Mouse (Mus musculus) granulocyte monocyte progenitor cell, adult 5-6 weeks (primary cell): ENCODE data around the gene Lrrc3b. TPM values are rescaled to one million over a fixed set of nuclear protein-coding genes. Genes with fewer than 3 reads are reported as not detected.
A peak's percentile ranks its signal among the peaks of the same experiment; 100 is the strongest.

Experiments
- ATAC-seq: replicated peaks from 2 replicates; pipeline ENCODE4 v1.8.0; 2016; ENCODE audit warnings: mild to moderate bottlenecking, moderate TSS enrichment, inconsistent platforms; ENCODE audit not compliant: poor library complexity, severe bottlenecking
- total RNA-seq, 2 experiments: library from RNA; stranded (forward) in 1 of 2; stranded (reverse) in 1 of 2; fragments of 200-712, 200-1000 nt in 1 of 2; fragments of >200 nt in 1 of 2; fragmentation: Nextera tagmentation in 1 of 2; gene quantifications; 2 replicates each; pipeline ENCODE4 v1.2.3; 2014 to 2017

Gene Lrrc3b
- not detected in 2 replicates for total RNA-seq (2014; fragmentation: Nextera tagmentation)
- total RNA-seq (2017): not detected in 2 replicates

DNA sequence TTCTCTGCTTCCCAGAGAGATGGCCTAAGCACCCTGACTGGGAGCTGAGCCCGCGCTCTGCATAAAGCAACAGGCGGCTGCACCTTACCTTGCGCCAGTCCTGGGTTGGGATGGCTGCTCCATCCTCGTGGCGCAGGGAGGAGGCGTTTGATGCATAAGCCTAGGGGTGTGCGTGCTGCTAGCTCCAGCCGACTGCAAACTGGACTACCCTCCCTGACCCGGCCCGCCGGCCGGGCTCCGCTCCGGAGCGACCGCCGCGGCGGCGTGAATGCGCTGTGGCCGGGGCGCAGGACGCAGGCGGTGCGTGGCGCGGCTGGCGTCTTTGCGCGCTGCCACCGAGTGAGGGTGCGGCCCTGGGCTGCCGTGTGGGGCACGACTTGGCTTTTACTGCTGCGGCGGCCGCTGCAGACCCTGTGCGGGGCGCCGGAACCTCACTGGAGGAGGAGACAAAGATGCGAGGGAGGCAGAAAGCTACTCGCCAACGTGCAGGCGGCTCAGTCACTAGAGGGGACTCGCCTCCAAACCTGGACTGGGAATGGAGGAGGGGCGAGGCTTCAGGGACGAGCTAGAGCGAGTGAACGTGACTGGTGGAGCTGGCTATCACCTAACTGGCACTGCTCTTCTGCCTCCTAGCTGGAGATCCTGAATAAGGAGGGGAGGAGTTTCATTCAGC lies at the start of gene Lrrc3b:
Gene Lrrc3b, minus strand, starts transcription at position 503 of the 673 bp plus-strand sequence.
- ATAC-seq: peak; percentile 35; the same call in 1 of the 2 replicates

DNA sequence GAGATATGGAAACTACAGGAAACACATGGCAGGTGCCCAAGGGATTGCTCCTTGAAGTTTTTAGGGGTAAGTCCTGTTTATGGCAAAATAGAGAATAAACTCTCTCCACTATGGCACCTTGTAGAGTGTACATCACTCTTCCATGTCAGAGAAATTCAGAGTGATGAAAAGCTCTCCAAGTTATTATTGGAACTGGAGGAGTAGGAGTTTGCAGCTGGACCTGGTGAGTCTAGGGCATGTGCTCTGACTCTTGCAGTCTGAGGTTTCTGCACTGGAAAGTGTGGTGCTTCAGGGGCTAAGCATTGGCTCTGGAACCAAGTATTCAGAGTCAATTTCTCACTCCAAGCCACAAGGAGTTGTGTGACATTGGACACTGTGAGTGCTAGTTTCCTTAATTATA lies 38.9 kb upstream of the Lrrc3b start:
- no peak for ATAC-seq

DNA sequence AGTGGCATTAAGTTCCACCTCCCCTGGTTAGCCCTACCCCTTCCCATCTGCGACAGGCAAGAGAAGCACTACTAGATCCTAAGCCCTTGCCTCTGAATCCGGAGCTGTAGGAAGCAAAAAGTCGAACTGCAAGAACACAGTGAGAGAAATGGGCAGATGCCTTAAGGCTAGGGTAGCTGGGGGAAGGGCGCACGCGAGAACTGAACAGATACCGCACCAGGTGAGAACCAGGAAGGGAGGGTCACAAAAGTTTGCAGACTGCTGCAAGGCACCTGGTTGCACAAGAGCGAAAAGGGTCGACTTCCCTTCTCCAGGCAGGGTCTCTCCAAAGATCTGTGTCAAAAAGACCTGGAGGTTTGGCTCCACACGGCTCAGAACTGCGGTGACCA lies 697 bp downstream of the Lrrc3b start:
- no peak for ATAC-seq

DNA sequence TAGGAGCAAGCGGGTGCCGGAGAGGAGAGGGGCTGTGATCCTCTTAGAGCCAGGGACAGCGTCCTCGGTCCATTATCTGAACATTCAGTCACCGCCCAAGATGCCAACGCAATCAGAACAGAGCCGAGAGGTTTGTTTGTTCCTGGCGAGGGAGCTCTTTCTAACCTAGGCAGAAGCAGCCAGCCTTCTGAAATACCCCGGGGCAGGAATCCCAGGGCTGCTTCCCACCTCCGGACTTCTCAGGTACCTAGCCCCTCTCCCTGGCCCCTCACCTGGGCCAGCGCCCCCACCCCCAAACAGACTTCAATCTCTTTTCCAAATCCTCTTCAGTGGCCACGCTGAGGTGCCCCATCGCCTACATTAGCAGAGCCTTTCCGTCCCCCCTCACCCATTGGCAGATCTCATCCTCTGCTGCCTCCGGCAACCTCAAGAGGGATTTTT lies 1.3 kb downstream of the Lrrc3b start:
- ATAC-seq: no peak

DNA sequence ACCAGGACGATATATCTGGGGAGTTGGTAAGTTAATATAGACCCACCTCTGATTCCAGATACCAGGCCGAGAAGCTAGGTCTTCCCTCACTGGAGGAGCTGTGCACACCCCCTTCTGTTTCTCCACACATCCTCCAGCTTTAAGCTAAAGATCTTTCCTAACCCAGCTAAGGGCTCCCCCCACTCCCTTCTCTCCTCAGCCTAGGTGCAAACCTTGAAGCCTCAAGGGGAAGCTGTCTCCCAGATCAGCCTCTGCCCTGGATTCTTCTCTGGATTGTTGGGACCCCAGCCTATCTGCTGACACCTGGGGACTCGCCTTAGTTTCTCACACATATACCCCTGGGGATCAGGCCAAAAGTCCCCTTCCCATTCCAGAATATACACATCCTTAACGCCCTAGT lies 1.7 kb downstream of the Lrrc3b start:
- no peak for ATAC-seq

DNA sequence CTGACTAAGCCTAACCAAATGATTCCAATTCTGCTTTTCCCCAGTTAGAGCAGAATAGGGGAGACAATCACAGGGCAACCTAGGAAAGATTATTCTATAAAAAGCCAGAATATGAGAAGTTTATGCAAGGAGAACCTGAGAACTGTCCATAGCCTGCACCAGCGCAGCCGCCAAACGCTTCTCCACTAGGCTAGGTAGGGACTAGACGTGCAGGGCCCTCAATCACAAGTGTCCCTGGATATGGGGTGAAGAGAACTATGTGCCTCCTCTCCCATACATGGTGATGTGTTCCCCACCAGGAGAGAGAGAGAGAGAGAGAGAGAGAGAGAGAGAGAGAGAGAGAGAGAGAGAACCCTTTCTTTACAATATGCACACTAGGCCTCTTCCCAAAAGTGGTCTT lies 2.2 kb downstream of the Lrrc3b start:
- ATAC-seq: no peak

DNA sequence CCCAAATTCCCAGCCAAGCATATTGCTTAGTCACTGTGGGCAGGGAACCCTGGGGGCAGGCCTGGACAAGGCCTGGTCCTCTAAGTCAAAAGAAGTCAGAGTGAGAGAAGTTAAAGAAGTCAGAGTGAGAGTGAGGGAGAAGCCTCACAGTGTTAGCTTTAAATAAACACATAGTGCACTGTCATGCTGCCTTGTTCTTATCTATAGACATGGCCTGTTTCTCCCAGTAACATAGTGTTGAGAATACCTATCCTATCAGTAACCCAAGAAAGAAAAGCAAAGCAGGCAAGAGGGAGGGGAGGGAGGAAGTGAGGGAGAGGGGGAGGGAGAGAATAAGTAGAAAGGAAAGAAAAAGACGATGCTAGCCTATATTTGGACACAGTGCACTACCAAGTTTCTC lies 6.4 kb downstream of the Lrrc3b start:
- ATAC-seq: no peak

DNA sequence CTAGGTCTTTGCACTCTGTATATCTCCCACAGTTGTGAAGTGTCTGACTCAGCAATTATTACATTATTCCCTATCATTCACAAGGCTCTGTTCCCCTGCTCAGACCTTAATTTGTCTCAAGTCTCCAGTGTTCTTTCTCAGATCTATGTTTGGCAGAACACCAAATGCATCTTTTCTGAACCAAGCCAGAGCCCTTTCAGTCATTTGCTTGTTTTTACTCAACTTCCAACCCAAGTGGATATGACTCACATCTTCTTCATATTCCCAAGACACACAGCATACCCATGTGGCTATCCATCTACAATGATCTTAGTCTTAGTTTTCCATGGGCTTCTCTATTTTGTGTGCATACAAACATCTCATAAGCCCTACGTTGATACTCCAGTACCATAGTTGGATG lies 17.2 kb downstream of the Lrrc3b start:
- no peak for ATAC-seq

DNA sequence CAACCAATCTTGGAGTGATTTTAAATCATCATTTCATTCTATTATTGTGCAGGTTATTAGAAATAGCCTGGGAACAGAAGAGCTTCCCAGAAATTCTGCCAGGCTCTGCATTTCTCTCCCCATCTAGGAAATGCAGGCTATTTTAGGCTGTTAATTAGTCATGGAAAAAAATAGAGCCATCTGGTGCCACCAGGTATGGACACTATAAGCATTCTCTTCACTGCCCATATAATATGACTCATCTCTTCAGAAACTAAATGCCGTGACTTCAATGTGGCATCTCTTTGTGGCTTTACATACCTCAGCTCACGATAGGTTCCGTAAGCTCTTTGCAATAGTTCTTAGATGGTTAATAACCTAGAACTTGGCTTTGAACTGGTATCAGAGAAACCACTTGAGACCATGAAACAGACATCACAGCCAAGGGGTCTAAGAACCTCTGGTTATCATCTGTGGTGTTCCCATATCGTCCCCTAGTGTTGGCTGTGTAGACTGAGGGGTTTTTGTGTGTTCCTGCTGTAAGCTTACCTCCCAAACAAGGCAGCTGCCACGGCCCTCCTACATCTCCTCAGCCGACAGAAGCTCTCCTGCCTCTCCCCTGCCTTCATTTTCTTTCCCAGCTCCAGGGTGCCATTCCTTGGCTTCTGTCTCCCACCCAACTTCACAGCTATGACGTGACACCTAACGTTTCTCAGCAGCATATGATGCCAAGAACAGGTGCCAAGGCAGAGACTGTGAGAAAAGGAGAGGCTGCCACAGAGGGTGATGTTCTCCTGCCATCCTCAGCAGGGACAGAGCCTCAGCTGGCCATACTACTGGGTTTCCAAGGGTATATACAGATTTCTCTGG lies 27.9 kb downstream of the Lrrc3b start:
- ATAC-seq: no peak

DNA sequence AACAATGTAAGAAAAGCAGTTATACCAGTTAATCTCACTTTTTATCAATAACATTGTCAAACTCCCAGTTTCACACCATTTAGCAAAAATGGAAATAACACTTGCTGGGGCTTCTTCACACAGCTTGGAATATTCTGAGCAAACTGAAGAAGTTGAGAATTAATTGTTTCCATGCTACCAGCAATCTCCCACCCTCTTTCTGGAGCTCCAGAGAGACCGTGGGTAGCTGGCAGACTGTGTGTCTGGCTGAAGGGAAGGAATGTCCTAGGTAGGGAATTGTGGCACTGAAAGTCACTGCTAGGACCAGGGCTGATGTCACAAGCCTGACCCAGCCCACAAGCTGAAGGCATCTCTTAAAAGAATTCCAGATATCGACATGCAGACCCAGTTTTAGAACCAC lies 53.3 kb downstream of the Lrrc3b start:
- ATAC-seq: no peak

DNA sequence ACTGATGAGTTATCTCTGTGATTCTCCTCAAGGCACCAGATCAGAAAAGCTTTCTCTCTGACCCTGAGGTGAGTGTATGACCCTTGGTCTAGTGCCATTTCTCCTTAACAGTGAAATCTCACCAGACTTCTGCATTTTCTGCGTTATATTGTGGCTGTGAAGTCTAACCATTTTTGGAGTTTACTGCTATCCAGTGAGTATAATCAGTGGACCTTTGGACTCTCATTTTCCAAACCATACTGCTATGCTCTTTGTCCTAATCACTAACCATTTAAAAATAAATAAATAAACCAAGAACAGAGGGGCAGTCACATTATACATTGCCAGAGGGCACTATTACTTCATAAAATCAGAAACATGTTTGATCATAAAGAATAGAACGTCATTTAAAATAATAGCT lies 53.8 kb downstream of the Lrrc3b start:
- ATAC-seq: no peak

DNA sequence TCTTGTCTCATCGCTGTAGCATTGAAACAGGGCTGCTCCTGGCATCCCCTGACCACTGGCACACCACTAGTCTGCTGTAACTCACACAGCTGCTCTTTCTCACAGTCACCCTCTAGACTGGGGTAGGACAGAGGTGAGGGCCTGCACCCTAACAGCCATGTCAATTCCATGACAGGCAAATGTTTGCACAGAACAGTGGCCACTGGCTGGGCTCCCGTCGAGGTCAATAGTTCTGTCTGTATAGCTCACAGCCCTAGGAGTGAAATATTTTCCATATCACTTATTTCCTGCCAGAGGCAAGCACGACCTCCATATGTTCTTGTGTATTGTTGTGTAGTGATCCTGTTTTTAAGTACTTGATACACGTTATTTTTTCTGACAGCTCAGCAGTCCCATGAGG lies 54.3 kb downstream of the Lrrc3b start:
- no peak for ATAC-seq

DNA sequence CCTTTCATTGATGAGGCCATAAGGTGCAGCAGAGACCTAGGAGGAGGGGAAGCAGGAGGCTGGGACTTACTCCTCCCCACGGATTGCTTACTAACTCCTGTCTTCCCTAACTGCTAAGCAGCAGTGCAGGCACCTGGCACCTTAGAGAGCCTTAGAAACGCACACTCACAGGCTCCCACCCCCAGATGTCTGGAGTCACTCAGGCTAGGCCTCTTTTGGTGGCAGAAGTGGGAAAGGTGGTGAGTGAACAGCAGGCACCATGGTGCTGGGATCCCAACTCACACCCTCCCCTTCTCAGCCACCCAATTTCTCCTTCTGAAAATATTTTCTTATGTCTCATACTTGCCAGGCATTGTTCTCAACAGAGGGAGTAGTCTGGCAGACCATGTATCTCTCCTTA lies 55.7 kb downstream of the Lrrc3b start:
- ATAC-seq: no peak

DNA sequence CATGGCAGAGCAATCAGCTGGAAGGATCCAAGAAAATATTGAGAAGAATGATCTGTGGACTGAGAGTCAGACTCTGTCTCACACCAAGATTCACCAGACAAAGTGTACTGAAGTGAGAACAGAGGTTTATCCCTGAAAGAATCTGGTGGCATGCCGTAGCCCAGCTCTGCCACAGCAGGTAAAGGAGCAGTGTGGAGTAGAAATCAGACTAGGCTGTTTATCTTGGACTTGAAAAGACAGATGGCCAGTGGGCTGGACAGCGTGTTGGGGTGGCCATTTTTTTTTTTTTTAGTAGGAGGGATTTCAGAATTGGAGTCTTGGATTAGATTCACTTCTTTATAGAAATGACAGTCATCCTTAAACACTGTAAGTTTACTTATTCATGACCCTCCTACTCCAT lies 61.4 kb downstream of the Lrrc3b start:
- ATAC-seq: no peak

DNA sequence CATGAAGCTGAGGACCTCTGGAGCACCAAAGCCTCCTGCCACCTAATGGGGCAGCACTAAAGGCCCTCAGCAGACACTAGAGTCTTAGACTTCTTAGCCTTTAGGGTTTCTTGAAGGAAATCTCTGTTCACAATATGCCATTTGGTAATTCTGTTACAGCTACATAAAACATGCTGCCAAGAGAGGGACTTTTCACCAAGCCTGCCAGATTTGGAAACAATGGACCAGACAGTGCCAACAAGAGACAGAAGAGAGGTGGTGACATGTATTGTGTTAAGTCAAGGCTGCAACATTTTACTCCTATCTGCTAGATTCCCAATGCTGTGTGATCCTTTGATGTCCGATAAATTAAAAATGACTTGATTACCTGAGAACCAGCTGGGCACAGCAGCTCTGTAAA lies 62.0 kb downstream of the Lrrc3b start:
- ATAC-seq: no peak

DNA sequence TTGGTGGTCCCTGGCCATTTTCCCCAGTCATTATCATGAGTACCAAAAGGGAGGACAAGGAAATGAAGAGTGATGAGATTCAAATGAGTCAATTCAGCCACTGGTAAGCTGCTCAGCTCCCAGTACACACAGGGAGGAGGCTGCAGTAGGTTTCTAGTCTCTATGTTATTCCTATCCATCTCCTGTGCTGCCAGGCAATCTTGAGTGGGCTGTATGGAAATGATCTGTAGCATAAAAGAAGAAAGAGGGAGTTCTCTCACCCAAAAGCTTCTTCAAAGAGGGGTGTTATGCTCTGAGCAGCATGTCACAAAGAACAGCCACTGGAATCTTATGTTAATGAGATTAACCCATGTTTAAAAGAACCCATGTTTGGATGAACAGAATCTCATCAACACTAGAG lies 64.5 kb downstream of the Lrrc3b start:
- no peak for ATAC-seq

DNA sequence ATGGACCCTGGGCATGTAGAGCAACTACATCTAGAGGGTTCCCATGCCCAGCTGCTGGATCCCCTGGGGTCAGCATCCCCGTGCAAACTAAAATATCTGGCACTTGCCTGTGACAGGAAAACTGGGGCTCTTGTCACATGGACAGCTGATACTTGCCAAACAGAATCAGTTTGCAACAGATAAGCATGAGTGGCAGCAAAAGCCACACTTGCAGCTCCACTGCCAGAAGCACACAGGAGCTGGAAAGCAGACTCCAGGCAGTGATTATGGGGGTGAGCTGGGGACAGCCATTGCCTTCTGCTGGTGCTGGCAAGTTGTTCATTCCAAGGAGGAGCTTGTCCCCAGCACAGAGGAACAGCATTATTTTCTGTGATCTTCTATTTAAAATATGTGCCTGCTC lies 65.8 kb downstream of the Lrrc3b start:
- ATAC-seq: no peak

DNA sequence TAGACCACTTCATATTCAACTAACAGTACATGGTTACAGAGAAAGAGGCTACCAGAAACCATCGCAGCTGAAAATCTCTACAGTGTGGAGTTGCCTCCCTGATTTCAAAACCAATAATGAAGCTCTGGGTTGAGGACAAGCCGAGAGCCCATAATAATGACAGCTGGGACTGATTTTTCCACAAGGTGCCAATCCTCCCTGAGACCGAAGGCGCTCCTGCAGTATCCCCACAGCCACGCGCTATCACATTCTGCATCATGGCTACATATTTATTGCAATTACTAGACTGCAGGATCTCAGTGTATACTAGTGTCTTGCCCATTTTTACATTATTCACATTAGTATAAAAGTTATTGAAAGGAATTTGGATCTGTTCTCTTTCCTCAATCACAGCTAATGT lies 73.7 kb downstream of the Lrrc3b start:
- no peak for ATAC-seq

DNA sequence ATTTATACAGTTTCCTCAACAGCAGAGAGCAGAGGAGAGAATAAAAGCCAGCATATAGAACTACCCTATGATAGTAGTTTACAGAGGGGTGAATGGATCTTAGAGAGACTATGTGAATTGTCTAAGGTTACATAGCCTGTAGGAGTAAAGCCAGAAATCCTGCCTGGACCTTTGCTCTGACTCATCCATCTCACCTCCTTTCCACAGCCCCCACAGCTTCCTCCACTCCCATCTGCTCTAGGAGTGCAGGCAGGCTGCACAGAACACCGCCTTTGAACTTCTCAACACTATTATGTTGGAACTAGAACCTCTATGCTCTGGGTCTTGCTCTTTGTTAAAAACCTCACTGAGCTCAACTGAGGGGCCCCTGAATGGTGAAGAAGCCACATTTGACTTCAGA lies 78.9 kb downstream of the Lrrc3b start:
- ATAC-seq: no peak

DNA sequence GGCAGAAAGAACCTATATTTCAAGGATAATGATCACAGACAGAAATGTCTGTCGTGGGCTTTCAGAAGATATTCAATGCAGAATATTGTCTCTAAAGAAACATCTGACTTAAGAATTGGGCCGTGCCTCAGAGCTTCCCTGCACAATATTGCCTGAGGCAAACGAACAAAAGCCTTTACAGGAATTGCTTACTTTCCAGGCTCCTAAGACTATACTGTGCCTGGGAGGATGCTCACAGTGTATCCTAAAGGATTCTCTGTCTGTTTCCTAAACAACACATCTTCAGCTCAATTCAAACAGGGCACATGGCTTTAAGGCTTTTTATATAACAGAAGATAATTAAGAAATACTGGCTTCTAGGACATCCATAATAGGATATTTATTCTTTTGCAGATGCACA lies 79.7 kb downstream of the Lrrc3b start:
- no peak for ATAC-seq

DNA sequence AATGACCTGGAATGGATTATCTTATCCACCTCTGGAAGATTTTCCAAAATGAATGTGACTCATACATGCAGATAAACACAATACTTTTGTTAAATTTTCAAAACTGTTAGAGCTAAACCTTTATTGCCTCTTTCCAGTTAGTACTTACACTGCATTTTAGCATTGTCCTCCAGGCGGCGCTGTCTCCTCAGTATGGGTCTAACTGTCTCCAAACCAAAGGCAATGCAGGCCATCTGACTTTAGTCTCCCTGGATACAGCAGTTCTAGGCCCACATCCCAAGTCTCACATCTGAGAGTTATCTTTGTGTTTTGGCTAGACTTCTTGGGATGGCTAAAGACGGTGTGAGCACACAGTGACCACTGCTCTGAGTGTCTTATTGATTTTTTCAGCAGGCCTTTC lies 83.3 kb downstream of the Lrrc3b start:
- peak; percentile 79 for ATAC-seq

DNA sequence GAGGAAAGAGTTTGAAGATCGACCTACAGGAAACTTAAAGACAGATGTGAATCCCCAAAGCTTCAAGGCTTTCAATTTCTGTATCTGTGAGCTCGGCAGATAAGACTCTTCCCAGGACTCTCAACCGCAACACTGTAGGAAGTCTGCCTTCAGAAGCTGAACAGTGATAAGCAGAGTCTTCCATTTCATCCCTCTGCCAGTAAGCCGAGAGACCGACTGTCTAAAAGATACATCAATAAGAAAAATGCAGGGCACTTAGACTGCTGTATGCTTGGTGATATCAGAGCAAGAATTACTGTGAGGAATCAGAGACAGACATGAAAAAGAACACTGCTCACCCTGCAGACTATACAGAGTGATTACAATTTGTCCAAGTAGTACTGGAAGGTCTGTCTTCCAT lies 84.5 kb downstream of the Lrrc3b start:
- no peak for ATAC-seq
